Mouse (Mus musculus): ENCODE measurements around the gene Cnksr3. TPM values are rescaled to one million over a fixed set of nuclear protein-coding genes. Genes with fewer than 3 reads are reported as not detected.

The Cnksr3 gene
- polyA plus RNA-seq, 1 experiment from 2014 or later = 9.5 TPM

DNA sequence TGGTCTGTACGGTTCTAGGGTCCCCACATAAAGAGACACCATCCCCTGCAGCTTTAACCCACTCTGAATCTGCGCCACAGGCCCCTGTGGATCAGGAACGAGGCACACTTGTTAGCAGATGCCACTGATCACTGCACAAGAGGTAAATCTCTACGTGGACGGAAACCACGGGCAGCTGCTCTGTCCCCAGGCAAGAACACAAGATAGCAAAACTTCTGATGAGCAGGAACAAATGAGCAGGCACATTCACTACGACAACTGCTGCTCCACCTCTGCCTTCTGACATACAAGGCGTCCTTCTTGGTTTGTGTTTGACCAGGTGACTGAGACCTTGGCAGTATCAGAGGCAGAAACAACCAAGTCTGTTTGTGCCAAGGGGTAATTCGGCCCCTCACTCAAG lies 84.2 kb downstream of the Cnksr3 start:
- WGBS = 91% methylated on average over 9 of the region's 9 CpGs
- Histone ChIP-seq H3K4me1 (no peaks in the 10 kb centered on the region), H3K36me3 (replicated peaks) (peaks cover 80% of the 10 kb centered on the region), H3K9me3 (no peaks in the 10 kb centered on the region), H3K27ac (no peak overlapping the region), H3K4me3 (no peak overlapping the region), H3K27me3 (ENCODE audit: poor library complexity, severe bottlenecking) (no peaks in the 10 kb centered on the region)
- no peak for DNase-seq (ENCODE audit: extremely low spot score, low spot score)

DNA sequence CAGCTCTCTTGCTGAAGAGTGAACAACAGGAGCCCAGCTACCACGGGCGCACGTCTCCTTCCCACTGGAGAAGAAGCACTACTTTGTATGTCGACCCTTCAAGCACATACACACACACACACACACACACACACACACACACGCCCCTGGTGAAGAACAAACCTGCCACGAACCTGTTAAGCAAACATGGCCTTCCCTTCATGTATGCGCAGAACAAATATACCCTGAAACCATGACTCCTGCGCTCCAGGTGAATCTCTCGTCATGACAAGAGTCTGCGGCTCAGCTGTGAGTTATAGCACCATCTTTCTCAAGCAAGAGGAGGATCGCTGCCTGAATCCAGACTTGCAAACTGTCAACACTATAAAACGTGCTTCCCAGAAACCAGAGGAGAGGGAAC lies 85.2 kb downstream of the Cnksr3 start:
- 97% methylated on average over 12 of the region's 12 CpGs for WGBS
- no peak for DNase-seq (ENCODE audit: extremely low spot score, low spot score)
- H3K9me3 ChIP-seq = no peaks in the 10 kb centered on the region
- H3K4me3 ChIP-seq = no peak overlapping the region
- H3K27me3 ChIP-seq (ENCODE audit: poor library complexity, severe bottlenecking) = no peaks in the 10 kb centered on the region
- H3K4me1 ChIP-seq = no peaks in the 10 kb centered on the region
- peaks cover 76% of the 10 kb centered on the region for H3K36me3 ChIP-seq (replicated peaks)
- no peak overlapping the region for H3K27ac ChIP-seq

DNA sequence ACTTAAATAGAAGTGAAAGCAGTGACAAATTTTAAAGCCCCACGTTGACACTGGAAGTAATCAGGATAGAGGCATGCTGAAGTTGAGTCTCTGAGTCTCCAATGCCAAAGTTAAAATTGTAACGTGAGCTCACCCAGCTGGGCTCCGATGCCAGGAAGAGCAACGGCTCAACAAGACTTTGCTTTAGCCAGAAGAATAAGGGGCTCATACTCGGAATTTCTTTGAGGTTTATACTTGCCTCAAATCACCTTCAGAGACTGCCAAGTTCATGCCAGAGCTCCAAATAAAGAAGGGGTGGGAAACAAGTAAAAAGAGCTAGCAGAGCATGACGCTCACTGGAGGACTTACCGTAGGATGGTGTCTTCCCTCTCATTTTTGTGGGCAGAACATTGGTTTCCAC lies 85.8 kb downstream of the Cnksr3 start:
- Histone ChIP-seq H3K9me3 (no peaks in the 10 kb centered on the region), H3K36me3 (replicated peaks) (peaks cover 70% of the 10 kb centered on the region), H3K27ac (no peak overlapping the region), H3K4me3 (no peak overlapping the region), H3K4me1 (no peaks in the 10 kb centered on the region), H3K27me3 (ENCODE audit: poor library complexity, severe bottlenecking) (no peaks in the 10 kb centered on the region)
- 90% methylated on average over 7 of the region's 7 CpGs for WGBS
- DNase-seq (ENCODE audit: extremely low spot score, low spot score) = no peak

DNA sequence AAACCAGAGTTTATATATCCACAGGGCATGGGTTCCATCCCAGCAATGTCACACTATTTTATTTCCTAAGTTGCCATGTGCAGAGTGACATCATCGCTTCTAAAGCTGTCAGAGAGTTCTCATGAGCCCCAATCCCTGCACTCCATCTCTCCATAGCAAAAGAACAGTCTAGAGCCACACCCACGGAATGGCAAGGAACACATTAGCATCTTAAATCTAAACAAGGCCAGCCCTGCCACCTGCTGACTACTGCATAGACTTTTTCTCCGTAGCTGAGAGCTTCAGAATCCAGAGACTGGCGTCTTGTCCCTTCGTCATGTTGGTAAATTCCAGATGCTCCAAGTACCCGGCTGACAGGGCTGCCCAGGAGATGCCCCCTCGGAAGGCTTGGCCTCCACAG lies 87.0 kb downstream of the Cnksr3 start:
- WGBS = 86% methylated on average over 7 of the region's 7 CpGs
- no peaks in the 10 kb centered on the region for H3K9me3 ChIP-seq
- H3K27me3 ChIP-seq (ENCODE audit: poor library complexity, severe bottlenecking) = no peaks in the 10 kb centered on the region
- H3K4me1 ChIP-seq = no peaks in the 10 kb centered on the region
- no peak overlapping the region for H3K4me3 ChIP-seq
- no peak for DNase-seq (ENCODE audit: extremely low spot score, low spot score)
- H3K27ac ChIP-seq = no peak overlapping the region
- peaks cover 67% of the 10 kb centered on the region for H3K36me3 ChIP-seq (replicated peaks)

DNA sequence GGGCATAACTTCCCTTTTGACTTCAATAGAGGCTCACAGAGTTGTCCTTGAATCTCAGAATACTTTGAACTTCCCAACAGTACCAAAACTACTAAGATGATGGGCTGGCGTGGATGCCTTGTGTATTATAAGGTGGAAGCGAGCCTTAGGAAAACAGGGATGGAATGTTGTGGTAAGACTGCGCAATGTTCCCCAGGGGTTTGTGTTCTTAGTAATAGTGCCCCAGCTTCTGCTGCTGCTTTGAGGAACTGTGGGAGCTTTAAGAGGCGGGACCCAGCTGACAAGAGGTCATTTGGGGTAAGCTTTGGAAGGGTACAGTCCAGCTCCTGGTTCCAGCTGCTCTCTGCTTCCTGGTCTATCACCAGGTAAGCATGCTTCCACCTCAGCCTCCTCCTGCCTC lies 89.7 kb downstream of the Cnksr3 start:
- DNase-seq (ENCODE audit: extremely low spot score, low spot score) = no peak
- Histone ChIP-seq H3K4me3 (no peak overlapping the region), H3K9me3 (no peaks in the 10 kb centered on the region), H3K27ac (no peak overlapping the region), H3K27me3 (ENCODE audit: poor library complexity, severe bottlenecking) (no peaks in the 10 kb centered on the region), H3K4me1 (peaks cover 3% of the 10 kb centered on the region; the same call in 1 of the 2 replicates), H3K36me3 (replicated peaks) (peaks cover 65% of the 10 kb centered on the region)
- WGBS = 89% methylated on average over 4 of the region's 4 CpGs

DNA sequence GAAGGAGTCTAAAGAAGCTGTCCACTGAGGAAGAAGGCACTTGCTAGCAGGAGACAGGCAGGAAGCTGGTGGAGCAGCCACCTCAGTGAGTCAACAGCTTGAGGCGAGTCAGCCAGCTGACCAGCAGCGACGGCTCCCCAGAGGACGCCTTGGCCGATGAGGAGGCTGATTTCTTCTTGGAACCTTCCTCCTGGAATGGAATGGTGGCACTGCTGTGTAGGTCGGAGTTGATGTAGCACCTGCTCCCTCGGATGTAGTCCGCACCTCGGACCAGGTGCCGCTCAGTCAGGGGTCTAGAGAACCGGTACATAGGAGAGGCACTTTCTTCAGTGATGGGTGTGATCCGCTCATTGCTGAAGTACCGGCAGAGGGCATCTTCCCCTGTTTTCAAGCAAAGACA lies 91.8 kb downstream of the Cnksr3 start:
- Histone ChIP-seq H3K27ac (no peak overlapping the region), H3K36me3 (replicated peaks) (peaks cover 53% of the 10 kb centered on the region), H3K4me3 (no peak overlapping the region), H3K4me1 (peaks cover 3% of the 10 kb centered on the region; the same call in 1 of the 2 replicates), H3K9me3 (no peaks in the 10 kb centered on the region), H3K27me3 (ENCODE audit: poor library complexity, severe bottlenecking) (no peaks in the 10 kb centered on the region)
- DNase-seq (ENCODE audit: extremely low spot score, low spot score) = no peak
- 96% methylated on average over 13 of the region's 13 CpGs for WGBS

DNA sequence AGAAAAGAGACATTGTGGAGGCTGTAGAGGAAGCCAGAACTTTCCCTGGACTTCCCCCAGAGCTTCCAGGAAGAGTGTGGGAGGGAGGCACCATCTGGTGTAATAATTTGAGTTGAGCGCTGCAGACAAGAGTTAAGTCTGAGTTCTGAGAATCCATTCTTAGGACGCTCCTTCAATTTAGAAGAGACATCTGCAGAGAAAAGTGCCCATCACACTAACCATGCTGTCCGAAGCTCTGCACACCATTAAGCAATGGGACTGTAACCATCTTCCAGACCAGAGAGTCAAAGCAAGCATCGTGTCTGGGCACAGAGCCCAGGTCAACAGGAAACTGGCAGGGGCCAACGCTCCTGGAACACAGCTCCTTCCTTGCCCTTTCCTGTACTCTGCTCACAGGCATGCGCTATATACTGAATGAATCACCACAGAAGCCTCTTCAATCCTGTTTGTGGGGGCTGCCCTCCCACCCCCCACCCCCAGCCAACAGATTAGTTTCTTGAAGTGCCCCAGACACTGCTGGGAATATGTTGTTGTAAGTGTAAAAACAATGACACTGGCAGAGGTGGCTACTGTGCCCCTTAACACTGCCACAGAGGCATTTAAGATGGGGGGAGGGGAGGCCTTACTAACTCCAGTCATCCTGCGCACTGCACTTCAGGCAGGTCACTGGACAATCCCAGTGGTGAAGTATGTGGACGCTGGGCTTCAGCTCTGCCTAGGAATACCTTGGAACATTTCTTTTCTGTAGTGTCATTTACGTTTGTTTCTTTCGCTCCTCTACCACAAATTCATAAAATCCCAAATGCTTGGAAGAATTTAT lies 93.6 kb downstream of the Cnksr3 start:
- DNase-seq (ENCODE audit: extremely low spot score, low spot score) = no peak
- Histone ChIP-seq H3K9me3 (no peaks in the 10 kb centered on the region), H3K27me3 (ENCODE audit: poor library complexity, severe bottlenecking) (no peaks in the 10 kb centered on the region), H3K27ac (no peak overlapping the region), H3K36me3 (replicated peaks) (peaks cover 49% of the 10 kb centered on the region), H3K4me1 (peaks cover 3% of the 10 kb centered on the region; the same call in 1 of the 2 replicates), H3K4me3 (no peak overlapping the region)
- WGBS = 94% methylated on average over 10 of the region's 10 CpGs

DNA sequence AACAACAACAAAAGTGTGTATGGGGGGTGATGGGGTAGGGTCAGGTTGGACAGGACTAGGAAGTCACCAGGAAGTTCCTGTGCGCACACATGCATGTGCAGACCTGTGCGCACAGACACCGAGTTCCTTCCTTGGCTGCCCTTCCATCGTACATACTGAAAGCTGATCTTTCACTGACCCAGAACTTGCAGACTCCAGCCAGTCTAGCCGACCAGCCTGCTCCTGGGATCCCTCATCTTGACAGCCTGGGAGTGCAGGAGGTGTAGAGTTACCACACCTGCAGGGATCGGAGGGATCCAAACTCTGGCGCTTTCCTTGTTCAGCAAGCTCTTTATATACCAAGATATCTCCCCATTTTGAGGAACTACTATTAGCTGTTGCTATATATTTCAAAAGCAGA lies 94.3 kb downstream of the Cnksr3 start:
- no peaks in the 10 kb centered on the region for H3K9me3 ChIP-seq
- H3K27me3 ChIP-seq (ENCODE audit: poor library complexity, severe bottlenecking) = no peaks in the 10 kb centered on the region
- no peak overlapping the region for H3K4me3 ChIP-seq
- H3K27ac ChIP-seq = no peak overlapping the region
- 89% methylated on average over 7 of the region's 7 CpGs for whole genome bisulfite sequencing
- no peak for DNase-seq (ENCODE audit: extremely low spot score, low spot score)
- H3K4me1 ChIP-seq = peaks cover 3% of the 10 kb centered on the region; the same call in 1 of the 2 replicates
- peaks cover 46% of the 10 kb centered on the region for H3K36me3 ChIP-seq (replicated peaks)

DNA sequence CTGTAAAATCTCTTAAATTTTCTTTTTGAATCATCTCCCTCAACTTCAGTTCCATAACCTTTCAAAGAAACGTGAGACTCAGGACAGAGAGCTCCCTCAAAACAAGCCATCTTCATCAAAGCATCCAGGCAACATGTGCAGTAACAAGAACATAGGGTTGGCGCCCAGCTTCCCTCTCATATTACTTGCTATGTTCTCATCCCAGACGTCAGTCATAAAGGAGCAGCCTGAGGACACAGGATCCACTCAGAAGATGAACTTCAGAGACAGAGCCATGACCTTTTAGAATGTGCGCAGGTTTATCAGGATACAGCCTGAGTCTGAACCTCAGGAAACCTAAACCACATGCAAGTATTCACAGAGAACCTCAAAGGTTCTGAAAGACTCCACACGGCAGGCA lies 97.2 kb downstream of the Cnksr3 start:
- H3K36me3 ChIP-seq (replicated peaks) = peaks cover 29% of the 10 kb centered on the region
- peaks cover 3% of the 10 kb centered on the region; the same call in 1 of the 2 replicates for H3K4me1 ChIP-seq
- 90% methylated on average over 5 of the region's 5 CpGs for WGBS
- DNase-seq (ENCODE audit: extremely low spot score, low spot score) = no peak
- H3K4me3 ChIP-seq = no peak overlapping the region
- no peaks in the 10 kb centered on the region for H3K27me3 ChIP-seq (ENCODE audit: poor library complexity, severe bottlenecking)
- H3K27ac ChIP-seq = no peak overlapping the region
- no peaks in the 10 kb centered on the region for H3K9me3 ChIP-seq

DNA sequence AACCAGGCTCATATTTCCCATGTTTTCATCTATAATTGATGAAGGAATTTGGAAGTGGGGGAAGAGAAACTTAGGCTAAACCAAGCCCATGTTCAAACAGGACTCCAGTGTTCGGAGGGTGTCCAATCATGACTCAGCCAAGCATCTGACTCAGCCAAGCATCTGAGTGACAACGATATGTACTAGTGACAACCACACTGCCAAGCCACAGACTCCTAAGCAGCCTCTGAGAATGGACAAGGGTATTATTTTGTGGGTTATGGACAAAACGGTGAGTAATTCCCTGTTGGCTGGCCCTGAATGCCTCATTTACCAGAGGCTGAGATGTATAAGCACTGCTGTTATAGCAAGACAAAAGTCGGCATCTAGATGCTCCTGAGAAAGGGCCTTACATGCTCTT lies 98.3 kb downstream of the Cnksr3 start:
- Histone ChIP-seq H3K27me3 (ENCODE audit: poor library complexity, severe bottlenecking) (no peaks in the 10 kb centered on the region), H3K36me3 (replicated peaks) (peaks cover 21% of the 10 kb centered on the region), H3K4me1 (peaks cover 3% of the 10 kb centered on the region; the same call in 1 of the 2 replicates), H3K9me3 (no peaks in the 10 kb centered on the region), H3K4me3 (no peak overlapping the region), H3K27ac (no peak overlapping the region)
- WGBS = 90% methylated on average over 4 of the region's 4 CpGs
- DNase-seq (ENCODE audit: extremely low spot score, low spot score) = no peak

DNA sequence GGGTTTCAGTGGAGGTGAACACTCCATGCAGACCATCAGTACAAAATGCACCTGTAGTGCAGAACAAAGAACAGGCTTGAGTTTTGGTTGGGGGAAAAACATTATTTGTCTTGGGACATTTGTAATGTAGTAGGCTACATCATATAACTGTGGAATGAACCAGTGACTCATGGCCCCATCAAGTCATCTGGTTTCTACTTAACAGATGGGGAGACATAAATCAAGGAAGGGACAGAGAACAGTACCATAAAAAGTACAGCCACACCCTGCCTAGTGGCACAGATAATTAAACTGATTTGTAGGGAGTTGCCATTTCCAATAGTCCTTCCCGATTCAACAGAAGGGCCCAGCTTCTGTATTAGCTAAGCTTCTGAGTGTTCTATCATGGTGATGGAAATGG lies 98.9 kb downstream of the Cnksr3 start:
- H3K9me3 ChIP-seq = no peaks in the 10 kb centered on the region
- WGBS = 94% methylated on average over 1 of the region's 1 CpGs
- no peaks in the 10 kb centered on the region for H3K4me1 ChIP-seq
- H3K27me3 ChIP-seq (ENCODE audit: poor library complexity, severe bottlenecking) = no peaks in the 10 kb centered on the region
- DNase-seq (ENCODE audit: extremely low spot score, low spot score) = no peak
- H3K4me3 ChIP-seq = no peak overlapping the region
- peaks cover 15% of the 10 kb centered on the region for H3K36me3 ChIP-seq (replicated peaks)
- H3K27ac ChIP-seq = no peak overlapping the region

DNA sequence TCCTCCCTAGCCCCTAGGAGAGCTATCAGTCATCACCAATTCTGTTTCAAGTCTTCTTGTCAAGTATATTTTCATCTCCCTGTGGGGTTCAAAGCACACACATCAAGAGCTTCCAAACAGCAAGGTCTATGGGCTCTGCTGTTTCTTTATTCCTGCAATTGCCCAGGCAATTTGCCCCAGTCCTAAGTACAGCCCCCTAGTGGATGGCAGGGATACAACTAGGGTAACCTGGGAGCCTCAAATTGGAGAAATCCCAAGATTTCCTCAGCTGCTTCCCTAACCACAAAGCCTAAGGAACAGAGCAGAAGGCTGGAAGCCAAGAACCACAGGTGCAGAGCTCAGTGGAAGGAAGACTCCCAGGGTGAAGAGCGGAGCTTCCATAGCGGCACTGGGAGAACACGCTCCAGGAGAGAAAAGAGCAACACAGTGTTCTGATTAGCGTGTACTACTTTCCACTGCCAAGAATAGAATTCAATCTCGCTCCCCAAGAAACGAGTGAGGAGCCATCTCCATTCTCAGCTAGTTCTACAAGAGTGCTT lies 100.5 kb downstream of the Cnksr3 start:
- H3K27me3 ChIP-seq (ENCODE audit: poor library complexity, severe bottlenecking) = no peaks in the 10 kb centered on the region
- H3K27ac ChIP-seq = no peak overlapping the region
- H3K4me1 ChIP-seq = no peaks in the 10 kb centered on the region
- WGBS = 90% methylated on average over 6 of the region's 6 CpGs
- DNase-seq (ENCODE audit: extremely low spot score, low spot score) = no peak
- no peaks in the 10 kb centered on the region for H3K9me3 ChIP-seq
- 0 out of 2 replicates have a peak, but pooled peaks cover 2% of the 10 kb centered on the region for H3K36me3 ChIP-seq (replicated peaks)
- no peak overlapping the region for H3K4me3 ChIP-seq

DNA sequence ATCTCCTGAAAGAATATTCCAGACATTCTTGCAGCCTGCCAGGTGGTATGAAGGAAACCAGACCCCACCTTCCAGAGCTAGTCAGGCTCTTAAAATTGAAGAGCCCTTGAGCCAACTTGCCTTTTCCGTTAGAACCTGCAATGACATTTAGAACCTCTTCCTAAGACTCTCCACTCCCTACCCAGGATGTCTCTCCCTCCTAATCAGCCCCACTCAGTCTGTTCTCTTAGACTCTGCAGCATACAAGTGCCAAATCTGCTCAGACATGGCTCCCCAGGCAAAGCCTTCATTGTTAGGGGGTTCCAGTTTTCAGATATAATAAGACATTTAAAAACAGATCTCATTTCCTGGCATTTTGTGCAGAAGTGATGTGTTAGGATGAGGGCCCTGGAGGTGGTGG lies 108.2 kb downstream of the Cnksr3 start:
- Histone ChIP-seq H3K36me3 (replicated peaks) (no peaks in the 10 kb centered on the region), H3K27me3 (ENCODE audit: poor library complexity, severe bottlenecking) (no peaks in the 10 kb centered on the region), H3K4me1 (no peaks in the 10 kb centered on the region), H3K9me3 (no peaks in the 10 kb centered on the region), H3K4me3 (no peak overlapping the region), H3K27ac (no peak overlapping the region)
- 79% methylated on average over 1 of the region's 1 CpGs for WGBS
- no peak for DNase-seq (ENCODE audit: extremely low spot score, low spot score)
